Mouse (Mus musculus) yolk sac, embryonic 10.5 days (tissue): ENCODE data around the gene Ehbp1.

Experiments used
- DNase-seq: peaks from one replicate; pipeline ENCODE4 v3.0.0-alpha.2; 2017; ENCODE audit warnings: low spot score

Gene Ehbp1

DNA sequence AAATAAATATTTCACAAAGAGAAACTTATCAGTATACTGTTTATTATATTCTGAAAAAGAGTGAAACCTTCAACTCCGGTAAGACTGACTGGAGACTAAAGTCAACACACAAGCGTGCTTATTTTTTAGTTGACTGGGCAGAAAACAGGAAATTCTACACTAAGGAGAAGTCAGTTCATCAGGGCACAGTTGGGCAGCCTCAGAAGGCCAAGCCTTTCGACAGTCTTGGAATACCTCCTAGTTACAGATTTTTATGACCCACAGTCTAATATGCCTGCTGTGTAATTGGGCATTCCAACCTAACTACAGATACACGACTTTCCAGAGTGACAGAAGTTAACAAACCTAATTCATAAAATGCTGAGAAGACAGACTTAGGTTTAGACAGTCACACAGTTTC lies 145.3 kb downstream of the Ehbp1 start:
- no peak for DNase-seq

DNA sequence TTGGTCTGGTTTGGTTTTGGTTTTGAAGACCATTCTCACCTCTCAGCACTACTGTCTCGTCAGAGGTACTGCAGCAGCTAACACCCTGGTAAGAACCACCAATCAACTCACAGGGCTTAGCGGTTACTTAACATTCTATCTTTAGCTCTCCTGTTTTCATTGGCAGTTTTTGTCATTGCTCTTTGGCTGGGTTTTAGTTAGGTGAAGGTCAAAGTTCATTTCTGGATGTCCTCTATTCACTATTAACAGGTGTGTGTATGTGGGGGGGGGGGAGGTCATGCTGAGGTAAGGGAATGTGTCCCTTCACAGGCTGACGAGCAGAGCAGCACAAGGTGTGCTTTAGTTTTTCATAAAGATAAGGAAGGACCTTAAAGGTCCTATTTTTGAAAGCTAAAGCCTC lies 147.5 kb downstream of the Ehbp1 start:
- peak; percentile 62 for DNase-seq

DNA sequence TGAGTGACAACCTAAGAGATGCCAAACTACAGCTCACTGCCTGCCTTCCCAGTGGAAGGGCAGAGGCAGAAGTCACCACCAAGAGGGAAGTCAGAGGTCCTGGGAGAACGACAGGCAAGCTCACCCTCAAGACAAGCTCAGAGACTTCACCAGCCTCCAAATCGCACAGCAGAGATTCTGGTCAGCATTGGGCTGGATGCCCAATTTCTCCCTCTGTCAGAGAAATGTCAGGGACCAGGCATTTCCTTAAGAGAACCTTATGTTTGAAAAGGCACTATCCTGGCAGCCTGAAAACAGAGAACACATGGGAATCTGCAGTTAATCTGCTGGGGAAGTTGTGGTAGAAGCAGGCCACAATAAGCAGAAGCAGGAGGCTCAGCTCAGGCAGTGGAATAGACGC lies 151.5 kb downstream of the Ehbp1 start:
- no peak for DNase-seq

DNA sequence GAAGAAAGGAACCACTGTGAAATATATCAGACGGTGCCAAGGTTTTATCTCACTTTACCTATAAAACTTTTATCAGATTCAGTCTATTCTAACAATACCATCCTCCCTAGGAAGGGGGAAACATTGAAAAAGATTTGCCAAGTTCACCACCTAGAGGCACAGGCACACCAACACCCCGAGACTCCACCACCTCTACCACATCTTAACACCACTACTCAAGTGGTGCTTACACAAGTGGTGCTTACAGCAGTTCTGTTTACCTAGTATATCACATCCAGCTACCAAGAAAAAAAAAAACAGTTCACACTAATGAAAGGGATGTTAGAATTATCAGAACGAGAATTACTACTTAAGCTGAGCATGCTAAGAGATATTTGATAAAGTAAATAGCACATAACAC lies 152.1 kb downstream of the Ehbp1 start:
- no peak for DNase-seq

DNA sequence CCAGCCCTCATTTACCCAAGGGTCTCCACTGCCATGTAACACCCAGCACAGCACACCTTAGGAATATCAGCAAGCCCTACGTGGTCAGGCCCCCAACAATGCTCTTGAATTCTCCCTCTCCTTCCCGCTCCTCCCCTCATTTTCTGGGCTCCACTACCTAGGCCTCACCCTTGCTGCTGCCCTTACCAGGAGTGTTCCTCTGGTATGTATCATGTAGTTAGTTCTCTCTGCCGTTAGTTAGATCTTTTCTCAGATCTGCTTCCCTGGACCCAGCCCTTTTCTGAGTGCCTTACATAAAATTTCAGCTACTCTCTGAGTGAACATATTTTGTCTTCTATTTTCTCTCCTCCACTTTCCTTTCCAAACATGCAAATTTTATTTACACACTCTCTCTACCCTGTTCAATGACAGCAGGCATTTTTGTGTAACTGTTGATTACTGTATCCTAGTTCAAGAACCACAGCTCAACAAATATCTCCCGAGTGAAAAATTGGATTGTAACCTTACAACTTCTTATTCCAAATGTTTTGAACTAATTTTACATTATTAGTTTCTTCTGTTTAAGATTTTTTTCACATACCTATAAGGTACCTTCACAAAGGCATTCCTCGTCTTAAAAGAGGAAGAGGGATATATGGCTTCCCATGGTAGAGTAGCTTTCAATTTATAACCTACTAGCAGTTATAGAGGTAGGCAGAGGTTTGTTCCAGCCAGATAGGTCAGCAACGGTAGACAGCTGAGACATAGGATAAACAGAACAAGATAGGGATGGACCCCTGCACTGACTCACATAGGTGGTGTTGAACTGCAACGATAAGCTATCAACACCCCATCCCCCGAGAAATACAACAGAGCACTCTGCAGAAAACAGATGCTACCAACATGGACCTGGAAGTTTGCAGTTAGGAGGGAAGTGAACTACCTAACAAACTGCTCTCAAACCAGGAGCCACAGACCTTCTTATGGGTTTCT lies 160.3 kb downstream of the Ehbp1 start:
- peak; percentile 29 for DNase-seq

DNA sequence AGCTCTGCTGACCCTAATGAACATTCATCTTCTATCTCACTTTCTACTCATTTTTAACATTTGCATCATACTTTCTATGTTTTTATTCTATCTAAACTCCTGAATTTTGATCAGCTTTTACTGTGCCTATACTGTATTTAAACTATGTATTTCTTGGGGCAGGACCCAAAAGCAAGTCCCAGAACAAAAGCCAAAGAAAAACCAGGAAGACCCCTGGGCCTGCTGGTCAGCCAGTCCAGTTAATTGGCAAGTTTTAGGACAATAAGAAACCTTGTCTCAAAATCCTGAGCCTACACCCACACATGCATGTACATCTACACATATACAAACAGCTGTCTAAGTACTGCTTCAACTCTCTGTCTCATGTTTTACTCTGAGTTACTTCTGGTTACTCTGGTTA lies 161.9 kb downstream of the Ehbp1 start:
- DNase-seq = no peak

DNA sequence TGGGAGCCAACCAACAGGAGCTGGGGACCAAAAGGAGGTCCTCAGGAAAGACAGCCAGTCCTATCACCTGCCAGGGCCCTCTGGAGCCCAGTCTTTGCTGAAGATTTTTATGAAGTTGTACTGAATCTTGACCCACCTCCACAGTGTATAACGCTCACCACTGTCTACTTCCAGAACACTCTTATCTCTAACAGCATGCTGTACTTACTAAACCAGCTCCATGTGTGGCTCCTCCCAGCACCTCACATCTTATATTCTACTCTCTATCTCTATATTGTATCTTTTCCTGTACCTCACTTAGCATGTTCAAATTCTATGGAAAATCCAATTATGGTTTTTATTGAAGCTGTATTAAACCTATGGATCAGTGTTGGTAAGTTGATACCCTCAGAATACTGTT lies 163.5 kb downstream of the Ehbp1 start:
- DNase-seq = no peak

DNA sequence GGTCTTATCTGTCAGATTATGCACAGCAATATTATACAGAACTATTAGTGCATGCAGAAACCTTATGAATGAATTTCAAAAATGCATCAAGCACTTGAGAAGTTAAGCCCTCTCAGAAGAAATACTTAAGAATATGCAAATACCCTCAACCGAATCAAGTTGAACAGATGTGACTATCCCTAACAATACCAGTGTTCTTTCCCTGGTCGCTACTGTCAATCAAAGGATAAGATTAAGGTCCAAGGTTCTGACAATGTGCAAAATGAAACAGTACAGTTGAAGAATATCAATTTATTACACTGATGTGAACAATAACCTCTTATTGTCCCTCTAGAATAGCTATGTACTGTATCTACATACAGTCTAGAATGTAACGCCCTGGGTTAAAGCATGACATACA lies 167.8 kb downstream of the Ehbp1 start:
- no peak for DNase-seq

DNA sequence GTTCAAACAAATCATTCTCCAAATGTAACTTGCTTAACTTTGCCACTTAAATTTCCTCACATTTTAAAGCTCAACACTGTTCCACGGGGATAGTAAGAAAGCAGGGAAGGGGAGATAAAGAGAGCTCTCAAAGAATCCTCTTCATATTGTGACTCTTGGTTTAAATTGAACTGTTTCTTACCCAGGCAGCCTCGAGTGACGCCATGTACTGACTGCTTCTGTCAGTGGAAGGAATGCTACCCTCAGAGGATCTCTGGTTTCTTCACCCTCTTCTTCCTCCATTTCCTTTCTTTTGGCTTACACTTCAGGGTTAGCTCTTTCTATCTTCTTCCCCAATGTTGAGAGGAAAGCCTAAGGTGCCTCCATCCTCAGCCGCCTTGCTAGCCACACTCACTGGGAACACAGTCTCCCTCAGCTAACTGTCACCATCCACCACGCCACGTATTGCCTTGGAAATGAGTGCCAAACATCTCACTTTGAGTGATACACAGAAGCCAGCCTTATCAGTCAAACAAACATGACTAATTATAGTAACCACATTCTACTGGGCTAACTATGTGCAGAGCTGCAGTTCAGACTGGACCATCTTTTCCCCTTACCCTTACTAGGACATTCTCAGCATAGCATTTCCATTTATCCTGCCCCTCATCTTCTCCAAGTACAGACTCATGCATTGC lies 171.0 kb downstream of the Ehbp1 start:
- no peak for DNase-seq

DNA sequence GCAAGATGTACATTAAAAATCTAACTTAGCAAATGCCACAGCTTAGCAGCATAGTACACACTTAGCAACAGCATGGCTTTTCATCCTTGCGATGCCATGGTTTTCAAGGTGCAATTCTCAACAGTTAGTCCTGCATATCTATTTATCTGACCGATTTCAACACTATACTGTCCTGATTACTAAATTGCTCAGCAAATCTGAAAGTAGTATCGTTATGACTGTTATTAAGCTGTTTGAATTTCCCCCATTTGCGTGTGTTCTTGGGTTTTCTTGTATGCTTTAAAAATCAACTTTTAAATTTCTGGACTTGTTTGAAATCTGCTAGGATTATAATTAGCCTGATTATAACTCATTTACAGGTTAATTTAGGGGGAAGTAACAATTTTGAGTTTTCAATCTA lies 184.2 kb downstream of the Ehbp1 start:
- DNase-seq = no peak

DNA sequence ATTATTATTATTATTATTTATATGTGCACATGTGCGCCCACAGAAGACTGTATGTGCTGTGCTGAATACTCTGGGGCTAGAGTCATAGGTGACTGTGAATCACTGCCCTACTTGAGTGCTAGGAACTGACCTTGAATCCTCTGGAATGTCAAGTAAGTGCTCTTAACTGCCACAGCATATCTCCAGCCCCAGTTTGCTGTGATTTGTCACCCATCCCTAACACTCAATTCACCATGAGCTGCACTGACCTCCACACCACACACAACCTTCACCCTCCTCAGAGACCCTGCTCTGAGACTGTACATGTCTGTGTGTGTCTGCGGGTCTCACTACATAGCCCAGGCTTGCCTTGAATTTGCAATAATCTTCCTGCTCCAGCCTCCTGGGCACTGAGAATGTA lies 185.9 kb downstream of the Ehbp1 start:
- no peak for DNase-seq

DNA sequence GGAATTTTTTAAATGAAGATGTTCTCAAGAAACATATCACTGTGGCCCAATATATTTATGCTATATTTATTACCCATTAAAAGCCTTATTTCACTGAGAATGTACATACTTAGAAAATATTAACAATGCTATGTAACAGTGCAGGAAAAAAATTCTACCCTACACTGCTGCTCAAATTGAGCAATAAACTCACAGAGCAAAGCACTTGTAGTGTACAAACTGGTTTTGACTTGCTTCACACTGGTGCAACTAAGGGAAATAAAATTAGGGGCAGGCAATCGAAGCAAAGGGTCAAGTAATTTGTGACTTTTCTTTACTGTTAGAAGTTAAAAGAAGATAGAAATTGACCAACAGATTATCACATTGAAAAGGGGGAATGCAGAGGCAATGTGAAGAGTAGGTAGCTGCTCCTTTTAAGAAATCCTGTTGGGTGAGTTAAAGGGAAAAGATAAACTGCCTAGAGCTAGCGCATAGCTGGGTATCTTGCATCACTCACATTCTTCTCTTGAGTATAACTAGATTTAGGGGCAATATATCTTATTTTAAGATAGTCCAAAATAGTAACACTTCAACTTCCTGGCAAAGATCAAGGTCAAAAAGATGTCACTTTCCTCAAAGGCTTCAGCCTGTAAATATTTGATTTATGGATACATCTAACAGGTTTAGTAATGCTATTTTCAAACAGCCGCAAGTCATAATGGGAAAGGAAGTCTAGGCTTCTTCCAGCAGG lies 186.6 kb downstream of the Ehbp1 start:
- no peak for DNase-seq

DNA sequence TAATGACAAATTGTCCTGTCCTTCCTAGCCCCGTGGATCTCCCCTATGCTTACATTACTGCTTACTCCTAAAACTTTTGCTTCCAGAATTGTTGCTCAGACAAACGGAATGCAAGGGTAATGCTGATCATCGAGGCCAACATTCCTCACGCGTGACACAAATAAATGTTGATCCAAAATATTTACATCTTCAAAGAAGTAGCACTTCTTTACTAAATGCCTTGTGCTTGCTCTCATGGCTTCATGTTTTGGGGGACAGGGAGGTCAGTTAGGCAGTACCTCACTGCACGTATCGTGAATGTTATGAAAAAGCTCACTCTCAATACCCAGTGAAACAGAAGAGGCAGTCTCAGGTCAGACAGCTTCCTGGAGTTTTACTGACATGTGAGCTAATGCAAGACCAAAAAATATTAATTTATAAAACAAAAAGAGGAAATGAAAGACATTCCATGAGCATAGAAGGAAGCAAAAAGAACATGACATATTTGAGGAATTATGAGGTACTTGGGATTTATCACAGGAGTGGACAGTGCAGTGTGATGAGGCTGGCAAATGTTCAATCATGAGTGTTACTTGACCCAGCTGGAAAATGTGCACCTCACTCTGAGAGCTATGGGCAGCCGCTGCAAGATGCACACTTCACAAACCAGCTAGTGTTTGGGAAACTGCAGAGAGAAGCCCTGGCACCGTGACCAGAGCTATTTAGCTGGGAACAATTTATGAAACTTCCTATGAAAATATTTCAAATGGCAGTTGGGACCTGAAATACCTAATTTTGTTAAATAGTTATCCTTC lies 187.4 kb downstream of the Ehbp1 start:
- DNase-seq = no peak

DNA sequence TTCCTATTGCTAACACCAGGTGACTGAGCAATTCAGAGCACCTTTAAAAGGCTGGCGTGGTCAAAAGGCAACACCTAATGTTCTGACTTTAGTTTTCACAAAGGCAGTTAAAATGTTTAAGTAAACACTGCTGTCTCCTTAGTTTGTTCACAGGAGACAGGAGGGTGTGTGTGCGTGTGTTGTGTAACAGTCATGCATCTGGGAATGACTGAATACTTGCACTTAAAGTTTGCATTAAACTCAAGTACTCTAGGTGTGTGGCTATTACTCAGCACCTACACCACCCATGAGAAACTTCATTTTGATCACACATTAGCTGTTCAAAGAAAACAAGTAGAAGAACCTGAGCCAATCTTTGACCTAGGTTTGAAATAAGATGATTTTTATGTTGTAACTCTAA lies 201.4 kb downstream of the Ehbp1 start:
- no peak for DNase-seq

DNA sequence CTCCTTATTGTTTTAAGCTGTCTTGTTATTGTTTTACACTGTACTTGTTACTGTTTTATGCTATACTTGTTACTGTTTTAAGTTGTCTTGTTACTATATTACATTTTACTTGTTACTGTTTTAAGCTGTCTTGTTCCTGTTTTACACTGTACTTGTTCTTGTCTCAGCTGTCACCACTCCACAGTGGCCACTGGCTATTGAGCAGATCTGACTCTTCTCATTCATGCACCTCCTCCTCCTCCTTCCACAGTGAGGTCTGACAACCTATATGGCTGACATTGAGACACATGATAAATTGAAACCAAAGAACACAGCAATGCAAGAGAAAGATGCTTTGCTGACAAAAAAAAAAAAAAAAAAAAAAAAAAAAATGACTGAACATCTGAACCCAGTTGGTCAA lies 203.6 kb downstream of the Ehbp1 start:
- DNase-seq = no peak

DNA sequence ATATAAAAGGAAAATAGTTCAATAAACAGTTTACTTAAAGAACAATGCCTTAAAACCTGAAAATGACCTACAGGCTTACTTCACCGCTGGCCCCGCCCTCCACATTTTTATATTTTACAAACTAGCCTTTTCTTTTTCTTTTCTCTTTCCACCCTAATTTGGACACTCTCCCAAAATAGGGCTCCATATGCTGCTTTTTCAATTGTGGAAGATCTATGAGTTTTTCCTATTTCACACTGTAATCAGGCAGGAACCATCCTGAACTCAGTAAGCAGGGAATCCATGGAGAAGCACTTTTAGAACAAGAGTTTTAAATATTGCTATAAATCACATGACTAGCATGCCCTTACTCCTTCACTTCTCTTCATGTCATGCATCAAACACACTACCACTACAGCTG lies 216.9 kb downstream of the Ehbp1 start:
- no peak for DNase-seq

DNA sequence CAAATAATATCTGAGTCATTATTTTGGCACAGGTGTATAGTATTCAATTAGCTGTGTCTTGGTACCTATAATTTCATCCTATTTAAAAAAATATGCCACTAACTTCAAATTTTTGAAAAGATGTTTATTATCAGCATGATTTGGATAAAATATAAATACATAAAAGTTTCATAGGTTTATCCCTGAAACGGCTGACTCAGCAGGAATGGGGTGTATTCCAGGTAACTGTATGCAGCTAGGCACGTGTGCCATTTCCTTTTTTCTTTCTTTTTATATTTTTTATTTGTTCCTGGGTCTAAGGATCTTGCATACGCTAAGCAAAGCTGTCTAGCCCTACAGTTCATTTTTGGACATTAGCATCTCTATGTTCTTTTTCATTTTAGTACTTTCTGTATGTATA lies 223.2 kb downstream of the Ehbp1 start:
- no peak for DNase-seq

DNA sequence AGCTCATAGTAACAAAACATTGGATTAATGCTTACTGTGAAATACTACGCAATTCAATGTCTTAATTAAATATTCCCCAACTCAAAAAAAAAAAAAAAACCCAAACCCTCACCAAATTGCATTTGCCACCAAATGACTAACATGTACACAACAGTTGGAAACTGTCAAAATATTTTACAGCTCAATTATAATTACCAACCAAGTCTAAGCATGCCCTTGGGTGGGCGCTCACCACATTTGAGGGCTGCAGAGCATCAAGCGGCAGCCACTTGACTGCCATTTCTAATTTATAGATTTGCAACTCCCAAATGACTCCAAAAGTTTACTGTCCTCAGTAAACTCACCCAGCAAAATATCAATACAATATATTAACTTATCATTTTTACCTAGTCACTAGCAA lies 229.9 kb downstream of the Ehbp1 start:
- no peak for DNase-seq

DNA sequence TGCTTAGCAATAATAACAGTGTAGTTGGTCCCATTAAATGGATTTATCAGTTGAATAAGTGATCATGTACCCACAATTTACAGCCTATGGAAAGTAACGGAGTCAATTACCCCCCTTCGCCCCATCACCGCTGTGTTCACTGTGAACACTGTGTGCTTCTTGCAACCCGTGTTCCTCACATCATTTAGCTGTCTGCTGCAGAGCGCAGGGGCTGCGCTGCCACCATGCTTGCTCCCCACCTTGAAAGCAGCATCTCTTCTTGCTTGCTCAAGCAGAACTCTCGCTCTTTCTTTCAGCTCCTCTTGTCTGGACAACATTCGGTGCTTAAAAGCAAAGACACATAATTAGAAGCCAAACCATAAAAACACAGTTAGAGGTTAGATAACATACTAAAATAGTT lies 252.7 kb downstream of the Ehbp1 start:
- no peak for DNase-seq

DNA sequence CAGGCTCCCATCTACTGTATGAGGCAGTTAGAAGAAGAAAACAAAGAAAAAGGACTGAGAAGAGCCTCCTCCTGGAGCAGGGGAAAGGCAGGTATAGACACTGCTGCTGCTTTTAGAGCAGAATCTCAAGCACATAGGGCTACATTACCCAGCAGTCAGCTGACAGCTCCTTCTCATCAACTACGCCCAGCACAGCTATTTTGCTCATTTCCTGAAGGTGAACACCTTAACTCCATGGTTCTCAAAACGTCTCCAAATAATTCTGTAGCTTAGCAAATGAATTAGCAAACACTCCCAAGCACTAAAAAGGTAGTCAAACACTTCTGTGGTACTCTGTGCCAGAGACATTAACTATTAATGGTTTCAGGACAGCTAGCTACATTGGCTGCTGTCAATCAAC lies 278.7 kb downstream of the Ehbp1 start:
- DNase-seq = no peak

DNA sequence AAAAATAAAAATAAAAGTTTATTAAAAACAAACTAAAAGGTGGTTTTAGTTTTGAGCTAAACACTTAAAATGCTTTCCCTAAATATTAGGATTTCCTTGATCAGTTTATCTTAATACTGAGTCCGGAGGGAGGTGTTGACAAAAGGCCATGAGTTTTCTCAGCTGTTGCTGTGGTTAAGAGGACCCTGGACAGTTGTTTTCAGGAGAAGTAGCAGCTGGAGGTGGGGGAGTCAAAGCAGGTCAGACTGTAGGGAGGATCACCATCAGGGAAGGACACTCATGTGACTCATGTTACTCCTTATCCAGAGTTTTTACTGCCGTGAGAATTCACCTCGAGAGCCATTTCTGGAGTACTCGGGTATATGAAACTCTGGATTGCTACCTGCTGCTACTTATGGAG lies 280.4 kb downstream of the Ehbp1 start:
- DNase-seq = no peak

DNA sequence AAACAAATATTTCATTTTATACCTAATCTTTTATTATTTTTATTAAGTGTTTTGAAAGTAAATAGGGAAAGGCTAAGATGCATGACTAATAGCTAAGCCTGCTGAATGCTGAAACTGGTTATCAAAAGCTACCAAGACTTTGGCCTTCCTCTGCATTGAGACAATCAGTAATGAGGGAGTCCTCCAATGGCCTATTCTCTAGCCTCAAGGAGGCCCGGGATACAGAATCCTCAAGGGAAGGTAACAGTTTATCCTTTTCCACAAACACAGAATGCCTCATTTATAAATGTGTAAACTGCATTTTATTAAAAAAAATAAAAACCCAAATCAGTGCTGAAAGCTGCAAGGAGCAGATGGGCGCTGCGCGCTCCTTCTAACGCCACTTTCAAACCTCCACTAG lies 284.6 kb downstream of the Ehbp1 start:
- DNase-seq = no peak
